Mouse (Mus musculus): ENCODE measurements around the gene Rpusd2.

GRCm38 (mm10) chr2:119045163-119045562 lies 10.6 kb downstream of the Rpusd2 start:
- TF ChIP-seq POLR2A (IDR thresholded peaks at IDR 0.05; ENCODE audit: borderline replicate concordance, extremely low read depth, low read depth, low read length) (no peak), CTCF (IDR thresholded peaks at IDR 0.05; ENCODE audit: insufficient read depth, low read length) (no peak)
